Mouse (Mus musculus): Measurements from ENCODE around the gene Man1a. TPM values are rescaled to one million over a fixed set of nuclear protein-coding genes. Genes with fewer than 3 reads are reported as not detected.

Man1a gene
- total RNA-seq (2014; fragmentation: Nextera tagmentation) (51.7 and 66.8 TPM in 2 replicates), total RNA-seq (2017) (74.8 and 82.5 TPM in 2 replicates)

- ATAC-seq (replicated peaks; ENCODE audit: poor library complexity, severe bottlenecking) = no peak
Measured at GRCm38 (mm10) chr10:54076420-54076819, at the start of gene Man1a. Gene Man1a, minus strand, starts transcription at chr10:54076609.

DNA sequence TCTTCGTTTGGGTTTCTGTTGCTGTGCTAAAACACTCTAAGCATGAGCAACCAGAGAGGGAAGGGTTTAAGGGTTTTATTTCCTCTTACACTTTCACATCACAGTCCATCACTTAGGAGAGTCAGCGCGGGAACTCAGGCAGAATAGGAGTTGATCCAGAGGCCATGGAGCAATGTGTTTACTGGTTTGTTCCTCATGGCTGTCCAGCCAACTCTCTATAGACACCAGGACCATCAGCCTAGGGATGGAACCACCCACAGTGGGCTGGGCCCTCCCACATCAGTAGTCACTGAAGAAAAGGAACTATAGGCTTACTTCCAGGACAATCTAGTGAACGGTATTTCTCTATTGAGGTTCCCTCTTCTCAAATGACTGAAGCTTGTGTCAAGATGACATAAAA, 45.4 kb upstream of the Man1a start:
- peak; percentile 16 for ATAC-seq (replicated peaks; ENCODE audit: poor library complexity, severe bottlenecking)

DNA sequence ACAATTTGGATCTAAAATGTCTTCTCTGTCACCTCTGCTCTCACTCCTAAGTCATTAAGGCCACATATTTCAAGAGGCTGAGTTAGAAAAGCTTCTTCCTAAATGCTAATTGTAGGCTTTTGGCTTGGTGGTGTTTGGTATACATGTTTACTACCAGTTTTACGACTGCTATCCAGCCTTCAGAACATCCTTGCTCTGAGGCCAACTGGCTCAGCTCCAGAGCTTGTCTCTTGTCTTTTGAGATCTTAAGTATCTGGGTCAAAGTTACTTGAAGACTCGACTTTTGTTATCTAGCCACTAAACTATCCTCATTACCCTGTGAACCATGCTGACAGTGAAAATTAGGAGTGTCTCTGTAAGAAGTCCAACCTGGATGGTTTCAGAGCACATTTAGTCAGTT, 44.0 kb upstream of the Man1a start:
- ATAC-seq (replicated peaks; ENCODE audit: poor library complexity, severe bottlenecking) = no peak

GRCm38 (mm10) chr10:54119303-54119702, 42.9 kb upstream of the Man1a start:
- peak; percentile 75 for ATAC-seq (replicated peaks; ENCODE audit: poor library complexity, severe bottlenecking)

DNA sequence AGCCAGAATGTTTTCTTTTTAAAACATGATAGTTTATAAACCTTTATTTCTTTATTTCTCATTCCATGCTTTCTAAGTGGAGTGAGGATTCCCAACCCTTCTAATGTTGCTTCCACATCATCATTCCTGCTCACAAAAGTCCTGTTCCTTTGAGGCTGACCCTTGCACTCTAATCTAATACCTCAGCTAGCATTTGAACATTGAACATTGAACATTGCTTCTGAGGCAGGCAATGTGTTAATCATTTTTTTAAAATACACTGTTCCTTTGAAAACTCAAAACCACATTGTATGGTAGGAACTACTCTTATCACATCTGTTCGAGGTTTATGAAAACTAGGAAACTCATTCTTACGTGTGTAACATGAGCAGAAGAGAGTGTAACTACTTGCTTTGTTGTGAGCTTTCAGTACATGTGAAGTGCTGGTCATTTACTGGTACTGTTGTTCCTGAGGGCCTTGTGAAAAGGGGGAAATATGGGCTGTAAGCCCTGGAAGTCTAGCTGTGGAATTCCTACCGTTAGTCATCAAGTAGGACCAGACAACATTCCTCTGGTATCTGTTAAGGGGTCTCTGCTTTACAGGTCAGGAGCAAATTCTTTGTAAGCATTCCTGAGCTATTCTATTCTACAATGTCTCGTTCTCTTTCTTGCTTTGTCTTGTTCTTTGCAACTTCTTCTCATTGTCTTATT, 42.0 kb upstream of the Man1a start:
- ATAC-seq (replicated peaks; ENCODE audit: poor library complexity, severe bottlenecking) = no peak

DNA sequence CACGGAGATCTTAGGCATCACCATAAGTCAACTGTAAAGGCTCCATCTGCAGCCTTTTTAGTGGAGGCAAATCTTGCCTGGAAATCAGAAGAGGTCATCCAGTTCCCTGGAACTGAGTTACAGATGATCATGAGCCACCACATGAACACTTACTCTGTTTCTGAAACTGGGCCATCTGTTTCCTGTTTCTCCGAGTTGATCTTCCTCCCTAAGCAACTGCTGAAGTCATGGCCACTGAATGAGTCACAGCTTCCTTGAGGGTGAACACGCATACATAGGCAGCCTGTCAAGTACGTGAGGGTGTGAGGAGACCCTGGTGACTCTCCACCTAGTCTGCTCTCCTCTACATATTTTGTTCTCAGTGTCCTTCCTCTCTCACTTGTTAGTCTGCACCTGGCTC, 41.4 kb upstream of the Man1a start:
- peak; percentile 86 for ATAC-seq (replicated peaks; ENCODE audit: poor library complexity, severe bottlenecking)

GRCm38 (mm10) chr10:54103671-54104070, 27.3 kb upstream of the Man1a start:
- ATAC-seq (replicated peaks; ENCODE audit: poor library complexity, severe bottlenecking) = no peak

GRCm38 (mm10) chr10:54092081-54092480, 15.7 kb upstream of the Man1a start:
- ATAC-seq (replicated peaks; ENCODE audit: poor library complexity, severe bottlenecking) = no peak

- no peak for ATAC-seq (replicated peaks; ENCODE audit: poor library complexity, severe bottlenecking)
Measured at GRCm38 (mm10) chr10:54089923-54090322, 13.5 kb upstream of the Man1a start.

DNA sequence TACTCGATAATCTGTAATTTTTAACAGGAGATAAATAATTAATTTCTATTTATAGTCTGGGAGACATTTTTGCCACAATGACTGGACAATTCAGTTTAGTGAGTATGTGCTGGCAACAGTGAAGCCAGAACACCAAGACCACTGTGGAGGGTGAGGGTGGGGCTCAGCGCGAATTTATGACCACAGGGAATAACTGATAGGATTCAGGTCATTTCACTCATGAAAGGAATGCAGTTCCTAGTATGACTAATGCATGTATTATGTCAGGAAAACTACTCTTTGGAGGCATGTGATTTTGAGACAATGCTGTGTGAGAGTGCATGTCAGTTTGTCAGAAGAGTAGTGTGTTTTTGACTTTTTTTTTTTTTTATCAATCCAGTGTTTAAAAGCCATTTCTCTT, 10.9 kb upstream of the Man1a start:
- ATAC-seq (replicated peaks; ENCODE audit: poor library complexity, severe bottlenecking) = no peak

GRCm38 (mm10) chr10:54085073-54085472, 8.7 kb upstream of the Man1a start:
- ATAC-seq (replicated peaks; ENCODE audit: poor library complexity, severe bottlenecking) = no peak

- no peak for ATAC-seq (replicated peaks; ENCODE audit: poor library complexity, severe bottlenecking)
Measured at GRCm38 (mm10) chr10:54077005-54077404, 596 bp upstream of the Man1a start.

- ATAC-seq (replicated peaks; ENCODE audit: poor library complexity, severe bottlenecking) = peak; percentile 79
Measured at GRCm38 (mm10) chr10:54075441-54076010, 883 bp downstream of the Man1a start.

DNA sequence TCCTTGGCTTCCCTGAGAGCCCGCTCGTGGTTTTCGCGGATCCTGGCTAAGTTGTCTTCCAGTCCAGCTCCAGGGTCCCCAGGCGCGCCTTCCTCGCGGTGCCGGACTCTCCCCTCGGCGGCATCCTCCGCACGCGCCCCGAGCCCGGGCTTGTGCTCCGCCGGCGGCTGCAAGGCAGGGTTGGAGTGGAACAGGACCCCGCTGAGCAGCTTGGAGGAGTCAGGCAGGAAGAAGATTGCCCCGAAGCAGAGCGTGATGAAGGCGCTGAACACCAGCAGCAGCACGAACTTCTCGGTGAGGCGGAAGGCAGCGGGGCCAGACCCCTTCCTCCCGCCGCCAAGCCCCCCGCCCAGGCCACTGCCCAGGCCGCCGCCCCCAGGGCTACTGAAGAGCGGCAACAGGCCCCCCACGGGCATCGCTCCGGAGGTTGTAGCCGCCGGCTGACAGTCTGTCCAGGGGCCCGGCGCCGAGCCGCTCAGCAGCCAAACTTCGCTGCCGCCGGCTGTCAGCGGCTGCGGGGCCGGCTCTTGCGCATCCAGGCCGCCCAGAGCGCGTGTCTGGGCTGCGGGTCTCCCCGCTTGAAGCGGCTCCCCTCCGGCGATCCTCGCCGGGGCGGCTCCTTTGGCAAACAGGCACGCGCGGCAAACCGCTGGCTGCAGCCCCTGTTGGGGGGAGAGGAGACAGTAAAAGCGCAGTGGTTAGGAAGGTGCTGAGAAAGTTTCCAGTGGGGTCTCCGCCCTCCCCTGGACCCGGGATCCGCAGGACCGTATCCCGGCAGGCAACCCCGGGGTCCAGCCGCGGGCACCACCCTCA, 1.6 kb downstream of the Man1a start:
- ATAC-seq (replicated peaks; ENCODE audit: poor library complexity, severe bottlenecking) = peak; percentile 8

- ATAC-seq (replicated peaks; ENCODE audit: poor library complexity, severe bottlenecking) = 0 out of 2 replicates have a peak, but pooled peaks have one; percentile 8
Measured at GRCm38 (mm10) chr10:54074247-54074608, 2.2 kb downstream of the Man1a start.

DNA sequence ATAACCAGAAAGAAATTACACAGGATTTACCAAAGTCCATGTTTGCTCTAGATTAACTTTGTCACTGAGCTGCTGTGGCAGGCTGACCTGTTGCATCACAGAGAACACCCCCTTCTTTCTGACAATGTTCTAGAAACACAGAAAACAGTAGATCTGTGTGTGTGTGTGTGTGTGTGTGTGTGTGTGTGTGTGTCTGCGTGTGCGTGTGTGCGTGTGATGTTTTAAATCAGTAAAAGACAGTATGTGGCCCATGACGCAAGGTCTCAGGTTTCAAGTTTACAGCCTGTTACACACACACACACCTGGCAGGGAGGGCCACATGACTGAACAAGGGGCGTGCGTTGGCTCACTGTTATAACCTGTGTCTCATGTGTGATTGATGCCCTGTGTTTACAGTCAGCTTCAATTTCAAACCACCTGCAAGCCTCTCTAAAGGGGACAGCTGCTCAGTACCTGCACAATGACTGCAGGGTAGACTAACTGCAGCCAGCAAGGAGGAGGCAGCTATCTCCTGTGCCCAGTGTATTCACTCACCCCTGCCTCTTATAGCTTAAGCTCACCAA, 2.7 kb downstream of the Man1a start:
- ATAC-seq (replicated peaks; ENCODE audit: poor library complexity, severe bottlenecking) = no peak

DNA sequence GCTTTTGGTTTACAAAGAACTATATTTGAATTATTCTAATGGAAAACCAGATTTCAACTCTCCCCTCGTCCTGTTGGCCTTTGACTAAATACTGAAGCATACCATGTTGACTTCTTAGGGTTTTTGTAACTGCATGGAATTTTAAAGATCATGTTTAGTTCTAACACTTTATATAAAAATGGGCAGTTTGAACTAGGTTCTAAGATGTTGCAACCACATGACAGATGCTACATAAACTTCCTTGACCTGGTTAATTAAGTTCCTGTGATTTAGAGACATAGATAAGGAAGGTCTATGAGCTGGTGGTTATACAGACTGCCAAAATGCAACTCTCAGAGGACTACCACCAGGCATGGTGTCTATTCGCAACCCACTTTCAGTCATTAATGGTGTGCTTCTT, 4.1 kb downstream of the Man1a start:
- no peak for ATAC-seq (replicated peaks; ENCODE audit: poor library complexity, severe bottlenecking)

GRCm38 (mm10) chr10:54070496-54070895, 5.9 kb downstream of the Man1a start:
- no peak for ATAC-seq (replicated peaks; ENCODE audit: poor library complexity, severe bottlenecking)

DNA sequence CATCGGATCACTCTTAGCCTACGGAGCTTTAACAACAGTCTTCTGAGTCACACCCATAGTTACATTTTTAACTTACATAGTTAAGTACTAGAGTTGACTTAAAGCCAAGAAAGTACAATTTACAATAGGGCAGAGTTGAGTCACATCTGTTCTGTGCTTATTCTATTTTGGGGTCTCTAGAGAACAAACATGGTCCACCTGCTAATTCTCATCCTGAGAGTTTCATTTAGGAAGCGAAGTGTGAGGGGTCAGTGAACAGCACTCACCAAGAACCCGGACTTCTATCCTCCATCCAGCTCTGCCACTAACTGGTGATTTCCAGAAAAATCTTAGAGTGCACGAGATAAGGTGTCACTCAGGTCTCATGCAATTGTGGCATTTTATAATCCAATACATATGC, 7.0 kb downstream of the Man1a start:
- no peak for ATAC-seq (replicated peaks; ENCODE audit: poor library complexity, severe bottlenecking)

DNA sequence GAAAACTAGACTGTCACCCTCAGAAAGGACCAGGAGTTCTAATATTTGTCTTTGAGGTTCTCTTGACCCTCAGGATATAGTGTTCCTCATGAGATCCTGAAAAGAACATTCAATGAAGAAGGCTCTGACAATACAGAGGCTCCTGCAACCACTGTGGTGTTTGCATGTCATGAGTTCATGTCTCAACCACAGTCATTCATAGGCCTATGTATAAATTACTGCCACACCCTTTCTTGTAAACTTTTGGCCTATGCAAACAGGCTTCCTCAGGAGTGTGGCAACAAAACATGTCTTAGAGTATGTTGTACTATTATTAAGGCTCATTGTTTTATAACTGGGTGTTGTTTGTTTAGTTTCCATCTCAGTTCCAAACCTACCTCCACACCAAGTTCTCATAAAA, 9.7 kb downstream of the Man1a start:
- no peak for ATAC-seq (replicated peaks; ENCODE audit: poor library complexity, severe bottlenecking)

All from granulocyte monocyte progenitor cell, adult 5-6 weeks (primary cell).